Mouse (Mus musculus): ENCODE results near the gene Fgf14. TPM values are rescaled to one million over a fixed set of nuclear protein-coding genes. Genes with fewer than 3 reads are reported as not detected.

Fgf14 gene
- total and polyA plus RNA-seq, 3 experiments = not detected

- H3K27ac ChIP-seq (ENCODE audit: control insufficient read depth, low read depth, low read length) = no peak overlapping the region
- H3K36me3 ChIP-seq (ENCODE audit: control insufficient read depth in 1 of 2, insufficient read depth in 2 of 2, low read length in 2 of 2) = no peaks in the 10 kb centered on the region
- no peak overlapping the region for H3K9ac ChIP-seq (ENCODE audit: control insufficient read depth, low read depth, low read length, poor library complexity, severe bottlenecking)
- no peak overlapping the region for H3K4me3 ChIP-seq (ENCODE audit: control insufficient read depth in 1 of 2, insufficient read depth in 1 of 2, low read depth in 2 of 2, low read length in 2 of 2)
- no peak for TF ChIP-seq MAX (IDR thresholded peaks at IDR 0.05; ENCODE audit: low read length)
- TF ChIP-seq MXI1 (IDR thresholded peaks at IDR 0.05; ENCODE audit: low read depth, low read length) = no peak
- TF ChIP-seq POLR2A (IDR thresholded peaks at IDR 0.05; ENCODE audit: control insufficient read depth in 1 of 2, insufficient read depth in 1 of 2, low read depth in 1 of 2, low read length in 2 of 2, poor library complexity in 1 of 2) = no peak
- H3K9me3 ChIP-seq (replicated peaks; ENCODE audit: insufficient read depth, low read length) = no peaks in the 10 kb centered on the region
- no peaks in the 10 kb centered on the region for H3K27me3 ChIP-seq (ENCODE audit: control insufficient read depth in 1 of 2, insufficient read depth in 2 of 2, low read length in 2 of 2)
- no peaks in the 10 kb centered on the region for H3K79me2 ChIP-seq (ENCODE audit: control insufficient read depth, insufficient read depth, low read length, poor library complexity)
- no peaks in the 10 kb centered on the region for H3K4me1 ChIP-seq (ENCODE audit: control insufficient read depth in 1 of 2, insufficient read depth in 2 of 2, low read length in 2 of 2)
- no peak for DNase-seq (ENCODE audit: low read depth, low spot score)
Measured at GRCm38 (mm10) chr14:124532051-124532450, 144.9 kb downstream of the Fgf14 start.

- Histone ChIP-seq H3K4me3 (ENCODE audit: control insufficient read depth in 1 of 2, insufficient read depth in 1 of 2, low read depth in 2 of 2, low read length in 2 of 2) (no peak overlapping the region), H3K36me3 (ENCODE audit: control insufficient read depth in 1 of 2, insufficient read depth in 2 of 2, low read length in 2 of 2) (no peaks in the 10 kb centered on the region), H3K27me3 (ENCODE audit: control insufficient read depth in 1 of 2, insufficient read depth in 2 of 2, low read length in 2 of 2) (no peaks in the 10 kb centered on the region), H3K9me3 (replicated peaks; ENCODE audit: insufficient read depth, low read length) (no peaks in the 10 kb centered on the region), H3K9ac (ENCODE audit: control insufficient read depth, low read depth, low read length, poor library complexity, severe bottlenecking) (no peak overlapping the region), H3K4me1 (ENCODE audit: control insufficient read depth in 1 of 2, insufficient read depth in 2 of 2, low read length in 2 of 2) (no peaks in the 10 kb centered on the region), H3K27ac (ENCODE audit: control insufficient read depth, low read depth, low read length) (no peak overlapping the region), H3K79me2 (ENCODE audit: control insufficient read depth, insufficient read depth, low read length, poor library complexity) (no peaks in the 10 kb centered on the region)
- TF ChIP-seq E2F4 (IDR thresholded peaks at IDR 0.05; ENCODE audit: borderline replicate concordance, low read depth, low read length) (no peak), CHD2 (IDR thresholded peaks at IDR 0.05; ENCODE audit: low read length) (no peak), POLR2AphosphoS2 (IDR thresholded peaks at IDR 0.05; ENCODE audit: low read length) (no peak), TBP (IDR thresholded peaks at IDR 0.05; ENCODE audit: low read depth, low read length) (no peak), BHLHE40 (IDR thresholded peaks at IDR 0.05; ENCODE audit: borderline replicate concordance, low read depth, low read length) (no peak), MXI1 (IDR thresholded peaks at IDR 0.05; ENCODE audit: low read depth, low read length) (no peak), USF2 (IDR thresholded peaks at IDR 0.05; ENCODE audit: borderline replicate concordance in 1 of 2, insufficient read depth in 1 of 2, low read depth in 1 of 2, low read length in 2 of 2) (no peak), MAFK (IDR thresholded peaks at IDR 0.05; ENCODE audit: borderline replicate concordance, low read depth, low read length) (no peak), GATA1 (IDR thresholded peaks at IDR 0.05; ENCODE audit: low read depth, low read length) (no peak), RCOR1 (IDR thresholded peaks at IDR 0.05; ENCODE audit: low read depth, low read length) (no peak), EP300 (IDR thresholded peaks at IDR 0.05; ENCODE audit: low read depth in 1 of 2, low read length in 2 of 2) (no peak)
- DNase-seq (ENCODE audit: low read depth, low spot score) = no peak
Measured at GRCm38 (mm10) chr14:124512009-124512408, 164.9 kb downstream of the Fgf14 start.

GRCm38 (mm10) chr14:124488971-124489370, 188.0 kb downstream of the Fgf14 start:
- TF ChIP-seq ELF1 (IDR thresholded peaks at IDR 0.05; ENCODE audit: low read depth, low read length) (no peak), GABPA (IDR thresholded peaks at IDR 0.05; ENCODE audit: low read depth, low read length) (no peak), KAT2A (conservative IDR thresholded peaks at IDR 0.05; ENCODE audit: low read depth, low read length) (no peak), POLR2A (IDR thresholded peaks at IDR 0.05; ENCODE audit: control insufficient read depth in 1 of 2, insufficient read depth in 1 of 2, low read depth in 1 of 2, low read length in 2 of 2, poor library complexity in 1 of 2) (no peak), TCF12 (IDR thresholded peaks at IDR 0.05; ENCODE audit: low read depth, low read length) (no peak), ZC3H11A (IDR thresholded peaks at IDR 0.05; ENCODE audit: low read depth, low read length) (no peak), ZMIZ1 (IDR thresholded peaks at IDR 0.05; ENCODE audit: low read depth, low read length) (no peak), MAFK (IDR thresholded peaks at IDR 0.05; ENCODE audit: borderline replicate concordance, low read depth, low read length) (no peak), SIN3A (IDR thresholded peaks at IDR 0.05; ENCODE audit: low read length) (no peak)
- H3K9ac ChIP-seq (ENCODE audit: control insufficient read depth, low read depth, low read length, poor library complexity, severe bottlenecking) = no peak overlapping the region
- H3K27me3 ChIP-seq (ENCODE audit: control insufficient read depth in 1 of 2, insufficient read depth in 2 of 2, low read length in 2 of 2) = no peaks in the 10 kb centered on the region
- no peaks in the 10 kb centered on the region for H3K9me3 ChIP-seq (replicated peaks; ENCODE audit: insufficient read depth, low read length)
- no peak for DNase-seq (ENCODE audit: low read depth, low spot score)
- H3K79me2 ChIP-seq (ENCODE audit: control insufficient read depth, insufficient read depth, low read length, poor library complexity) = no peaks in the 10 kb centered on the region
- H3K36me3 ChIP-seq (ENCODE audit: control insufficient read depth in 1 of 2, insufficient read depth in 2 of 2, low read length in 2 of 2) = no peaks in the 10 kb centered on the region
- no peaks in the 10 kb centered on the region for H3K4me1 ChIP-seq (ENCODE audit: control insufficient read depth in 1 of 2, insufficient read depth in 2 of 2, low read length in 2 of 2)
- no peak overlapping the region for H3K4me3 ChIP-seq (ENCODE audit: control insufficient read depth in 1 of 2, insufficient read depth in 1 of 2, low read depth in 2 of 2, low read length in 2 of 2)
- no peak overlapping the region for H3K27ac ChIP-seq (ENCODE audit: control insufficient read depth, low read depth, low read length)

Measured in MEL (cell line).